In the genomic region with DNA sequence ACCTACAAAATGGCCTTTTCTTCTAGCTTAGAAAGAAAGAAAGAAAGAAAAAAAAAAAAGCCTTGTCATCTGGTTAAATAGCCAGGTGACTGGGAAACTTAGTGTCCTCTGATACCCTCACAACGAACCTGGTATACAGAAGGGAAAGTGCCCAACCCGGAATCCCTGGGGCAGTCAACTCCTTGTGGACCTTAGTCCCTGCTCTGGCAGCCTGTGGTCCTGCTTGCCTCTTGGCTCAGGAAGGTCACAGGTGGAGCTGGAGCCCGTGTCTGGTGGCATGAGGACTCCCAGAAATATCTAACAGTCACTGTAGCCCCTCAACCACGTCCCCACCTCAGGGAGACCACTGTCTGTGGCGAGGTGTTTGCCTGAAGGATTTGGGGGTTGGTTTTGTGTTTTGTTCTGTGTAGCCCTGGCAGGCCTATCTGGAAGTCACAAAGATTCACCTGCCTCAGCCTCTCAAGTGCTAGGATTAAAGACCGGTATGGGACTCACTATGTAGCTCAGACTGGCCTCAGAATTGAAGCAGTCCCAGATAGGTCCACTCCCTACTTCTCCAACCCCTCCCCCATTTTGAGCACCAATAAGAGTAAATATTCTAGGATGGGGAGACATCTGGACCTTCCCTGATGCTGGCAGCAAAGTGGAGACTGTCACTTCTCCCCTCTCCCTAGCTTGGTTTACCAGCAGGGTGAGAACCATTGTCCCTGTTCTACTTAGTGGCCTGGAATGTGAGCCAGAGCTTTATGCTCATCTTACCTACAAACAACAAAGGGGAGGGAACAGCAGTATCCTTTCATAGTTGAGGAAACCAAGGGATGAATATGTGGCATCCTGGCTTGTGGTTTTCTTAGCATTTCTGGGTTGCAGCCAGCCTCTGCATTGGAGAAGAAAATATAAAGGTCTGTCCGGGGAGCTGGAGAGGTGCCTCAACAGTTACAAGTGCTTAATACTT, we compare ENCODE assay signal across 8 mouse cellular contexts. TPM values are rescaled to one million over a fixed set of nuclear protein-coding genes. Genes with fewer than 3 reads are reported as not detected.
DNase-seq lines count a peak whose midpoint lies in the region; ATAC-seq and TF ChIP-seq lines count a peak whose summit lies in the region.

No protein-coding gene starts in this region.

- H3K36me3 ChIP-seq in neural tube, embryonic 12.5 days: no peaks in the 10 kb centered on the region
- no peaks in the 10 kb centered on the region for H3K36me3 ChIP-seq in kidney, embryonic 16.5 days (ENCODE audit: insufficient read depth, low read length)
- H3K36me3 ChIP-seq in stomach, embryonic 15.5 days: no peaks in the 10 kb centered on the region

- H3K9ac ChIP-seq in neural tube, embryonic 12.5 days: no peak overlapping the region
- peak overlapping the region; percentile 63; the same call in 1 of the 2 replicates for H3K9ac ChIP-seq in kidney, embryonic 16.5 days (replicated peaks; ENCODE audit: low read length)
- no peak overlapping the region for H3K9ac ChIP-seq in stomach, embryonic 15.5 days

- ATAC-seq in neural tube, embryonic 12.5 days (ENCODE audit: low FRiP score, low read depth): no peak
- ATAC-seq in kidney, embryonic 16.5 days (ENCODE audit: low FRiP score, low TSS enrichment): no peak
- ATAC-seq in stomach, embryonic 15.5 days (ENCODE audit: insufficient read depth, low FRiP score, low read depth): no peak

- intact Hi-C loops in gastrocnemius, adult 2 months (cut with DNase I): loop anchor here (1.0 kb wide), 1 partner anchor 22 kb away; no protein-coding TSS in a partner anchor
- intact Hi-C loops in gastrocnemius, postnatal 36 days (cut with DNase I): no loop called here

- peak overlapping the region; percentile 56; the same call in 1 of the 2 replicates for H3K4me2 ChIP-seq in neural tube, embryonic 12.5 days (replicated peaks)
- H3K4me2 ChIP-seq in kidney, embryonic 16.5 days (replicated peaks; ENCODE audit: low read depth, low read length): peak overlapping the region; percentile 63
- no peak overlapping the region; the same call in 1 of the 2 replicates for H3K4me2 ChIP-seq in stomach, embryonic 15.5 days

- no peaks in the 10 kb centered on the region for H3K9me3 ChIP-seq in neural tube, embryonic 12.5 days
- H3K9me3 ChIP-seq in kidney, embryonic 16.5 days (ENCODE audit: low read length): no peaks in the 10 kb centered on the region
- no peaks in the 10 kb centered on the region for H3K9me3 ChIP-seq in stomach, embryonic 15.5 days

- H3K27ac ChIP-seq in gastrocnemius, adult 2 months: peak overlapping the region; percentile 96
- no peak overlapping the region for H3K27ac ChIP-seq in neural tube, embryonic 12.5 days
- no peak overlapping the region for H3K27ac ChIP-seq in kidney, embryonic 16.5 days (ENCODE audit: low read length)
- no peak overlapping the region for H3K27ac ChIP-seq in stomach, embryonic 15.5 days

- WGBS in neural tube, embryonic 12.5 days: 61% methylated on average over 7 of the region's 7 CpGs
- 54% methylated on average over 7 of the region's 7 CpGs for WGBS in kidney, embryonic 16.5 days
- 69% methylated on average over 7 of the region's 7 CpGs for WGBS in stomach, embryonic 15.5 days

- no peak for TF ChIP-seq CTCF in gastrocnemius, adult 2 months (IDR thresholded peaks at IDR 0.05)

- H3K4me1 ChIP-seq in neural tube, embryonic 12.5 days: peaks cover 8% of the 10 kb centered on the region; the same call in 1 of the 2 replicates
- peaks cover 13% of the 10 kb centered on the region for H3K4me1 ChIP-seq in kidney, embryonic 16.5 days (ENCODE audit: insufficient read depth, low read length)
- peaks cover 13% of the 10 kb centered on the region; the same call in 1 of the 2 replicates for H3K4me1 ChIP-seq in stomach, embryonic 15.5 days

- H3K4me3 ChIP-seq in gastrocnemius, adult 2 months: peak overlapping the region; percentile 70
- no peak overlapping the region for H3K4me3 ChIP-seq in neural tube, embryonic 12.5 days
- H3K4me3 ChIP-seq in kidney, embryonic 16.5 days (ENCODE audit: low read length): no peak overlapping the region
- peak overlapping the region; percentile 35; the same call in 1 of the 2 replicates for H3K4me3 ChIP-seq in stomach, embryonic 15.5 days (replicated peaks)

- peaks cover 8% of the 10 kb centered on the region; the same call in 1 of the 2 replicates for H3K27me3 ChIP-seq in neural tube, embryonic 12.5 days (replicated peaks)
- no peaks in the 10 kb centered on the region for H3K27me3 ChIP-seq in kidney, embryonic 16.5 days (ENCODE audit: insufficient read depth, low read length)
- H3K27me3 ChIP-seq in stomach, embryonic 15.5 days (replicated peaks): no peaks in the 10 kb centered on the region

- peak; percentile 61 for DNase-seq in gastrocnemius, adult 2 months
- no peak for DNase-seq in gastrocnemius, postnatal 4 days (ENCODE audit: low spot score in 2 of 2)
- no peak for DNase-seq in neural tube, embryonic 10.5 days (ENCODE audit: extremely low spot score, low spot score)
- DNase-seq in gastrocnemius, postnatal 36 days: no peak
- DNase-seq in testis, postnatal 14 days (ENCODE audit: low spot score): no peak

RNA-seq across cellular contexts. Expression of a gene that starts 21.4 kb away (rescaled TPM):
- 100 to 1,000 TPM; 151 to 205 TPM for total RNA-seq in gastrocnemius, adult 2 months (2021)
- 10 to 100 TPM; 34.5 to 44.1 TPM for total RNA-seq in gastrocnemius, postnatal 4 days (2021)
- 21.6 and 21.7 TPM in 2 replicates for polyA plus RNA-seq in neural tube, embryonic 12.5 days (2016; fragmentation: Nextera tagmentation; extraction: Ambion mirVana)
- polyA plus RNA-seq in kidney, embryonic 16.5 days (2015; fragmentation: Nextera tagmentation; extraction: Ambion mirVana): 29.6 and 32.6 TPM in 2 replicates
- polyA plus RNA-seq in stomach, embryonic 15.5 days (2015; fragmentation: Nextera tagmentation; extraction: Ambion mirVana): 26.6 and 27.9 TPM in 2 replicates
- total RNA-seq in gastrocnemius, postnatal 36 days (2021): 100 to 1,000 TPM in 1 of 2 experiments, 10 to 100 TPM in 1; 90.3 to 144 TPM

RNA-seq across cellular contexts. Expression of a gene that starts 34.5 kb away (rescaled TPM):
- 10 to 100 TPM; 38.4 to 39.9 TPM for total RNA-seq in gastrocnemius, adult 2 months (2021)
- total RNA-seq in gastrocnemius, postnatal 4 days (2021): 10 to 100 TPM; 48.9 to 55.8 TPM
- polyA plus RNA-seq in neural tube, embryonic 12.5 days (2016; fragmentation: Nextera tagmentation; extraction: Ambion mirVana): 123 and 126 TPM in 2 replicates
- 167 and 172 TPM in 2 replicates for polyA plus RNA-seq in kidney, embryonic 16.5 days (2015; fragmentation: Nextera tagmentation; extraction: Ambion mirVana)
- polyA plus RNA-seq in stomach, embryonic 15.5 days (2015; fragmentation: Nextera tagmentation; extraction: Ambion mirVana): 128 and 134 TPM in 2 replicates
- total RNA-seq in gastrocnemius, postnatal 36 days (2021): 10 to 100 TPM; 38.1 to 39.4 TPM

RNA-seq across cellular contexts. Expression of a gene that starts 34.9 kb away (rescaled TPM):
- 1,000 to 10,000 TPM; 1,155 to 1,439 TPM for total RNA-seq in gastrocnemius, adult 2 months (2021)
- 100 to 1,000 TPM; 650 to 720 TPM for total RNA-seq in gastrocnemius, postnatal 4 days (2021)
- 213 TPM in 2 replicates for polyA plus RNA-seq in neural tube, embryonic 12.5 days (2016; fragmentation: Nextera tagmentation; extraction: Ambion mirVana)
- polyA plus RNA-seq in kidney, embryonic 16.5 days (2015; fragmentation: Nextera tagmentation; extraction: Ambion mirVana): 281 and 293 TPM in 2 replicates
- 153 and 185 TPM in 2 replicates for polyA plus RNA-seq in stomach, embryonic 15.5 days (2015; fragmentation: Nextera tagmentation; extraction: Ambion mirVana)
- total RNA-seq in gastrocnemius, postnatal 36 days (2021): 1,000 to 10,000 TPM; 1,185 to 1,290 TPM

RNA-seq across cellular contexts. Expression of a gene that starts 35.0 kb away (rescaled TPM):
- total RNA-seq in gastrocnemius, adult 2 months (2021): 100 to 1,000 TPM; 101 to 191 TPM
- total RNA-seq in gastrocnemius, postnatal 4 days (2021): 100 to 1,000 TPM; 112 to 117 TPM
- polyA plus RNA-seq in neural tube, embryonic 12.5 days (2016; fragmentation: Nextera tagmentation; extraction: Ambion mirVana): 23.2 and 24.9 TPM in 2 replicates
- 25.7 and 28.9 TPM in 2 replicates for polyA plus RNA-seq in kidney, embryonic 16.5 days (2015; fragmentation: Nextera tagmentation; extraction: Ambion mirVana)
- 24.1 and 24.6 TPM in 2 replicates for polyA plus RNA-seq in stomach, embryonic 15.5 days (2015; fragmentation: Nextera tagmentation; extraction: Ambion mirVana)
- 100 to 1,000 TPM; 167 to 181 TPM for total RNA-seq in gastrocnemius, postnatal 36 days (2021)

Comparison
In these comparisons a context has a peak if more than half of its experiments do, and no peak if none do; other contexts are left out.
1. H3K4me3 ChIP-seq: peak in gastrocnemius, adult 2 months (single experiment) and stomach, embryonic 15.5 days (single experiment); none in neural tube, embryonic 12.5 days (single experiment) and kidney, embryonic 16.5 days (single experiment).